Mouse (Mus musculus) layer of hippocampus, adult 11-12 months (tissue): Measurements from ENCODE around the gene Rpl11.
A peak's percentile ranks its signal among the peaks of the same experiment; 100 is the strongest.

Source experiments
- DNase-seq: peaks from one replicate; pipeline ENCODE4 v3.0.0; 2022; ENCODE audit warnings: low spot score

Gene Rpl11

DNA sequence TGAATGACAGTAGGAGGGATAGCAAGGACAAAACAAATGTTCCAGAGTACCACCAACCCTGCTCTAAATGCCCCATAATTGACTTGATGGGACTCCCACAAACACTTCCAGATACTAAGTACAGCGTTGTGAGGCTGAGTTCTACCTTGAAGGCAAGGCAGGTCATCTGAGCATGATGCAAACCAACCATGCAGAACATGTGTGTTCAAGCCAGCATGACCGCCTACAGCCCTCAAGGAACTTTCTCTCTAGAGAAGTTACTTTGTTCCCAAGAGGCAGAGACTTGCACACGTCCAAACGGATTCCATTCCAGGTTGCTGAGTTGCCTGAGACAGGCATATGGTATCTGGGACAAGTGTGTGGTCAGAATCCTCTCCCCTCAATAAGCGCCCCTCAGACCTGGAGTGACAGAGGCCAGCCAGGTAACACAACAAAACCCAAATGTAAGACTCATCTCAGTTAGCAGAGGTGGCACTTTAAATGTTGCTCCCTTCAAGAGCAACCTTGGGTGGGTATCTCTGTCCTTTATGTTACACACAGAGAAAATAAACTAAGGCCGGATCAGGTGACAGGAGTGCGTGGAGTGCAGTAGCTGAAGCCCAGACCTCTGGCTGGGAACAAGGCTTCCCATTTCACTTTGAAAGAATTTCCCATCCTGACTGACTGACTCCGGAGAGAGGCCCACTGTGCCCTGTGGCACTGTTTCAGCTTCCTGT, 25.7 kb downstream of the Rpl11 start:
- no peak for DNase-seq

DNA sequence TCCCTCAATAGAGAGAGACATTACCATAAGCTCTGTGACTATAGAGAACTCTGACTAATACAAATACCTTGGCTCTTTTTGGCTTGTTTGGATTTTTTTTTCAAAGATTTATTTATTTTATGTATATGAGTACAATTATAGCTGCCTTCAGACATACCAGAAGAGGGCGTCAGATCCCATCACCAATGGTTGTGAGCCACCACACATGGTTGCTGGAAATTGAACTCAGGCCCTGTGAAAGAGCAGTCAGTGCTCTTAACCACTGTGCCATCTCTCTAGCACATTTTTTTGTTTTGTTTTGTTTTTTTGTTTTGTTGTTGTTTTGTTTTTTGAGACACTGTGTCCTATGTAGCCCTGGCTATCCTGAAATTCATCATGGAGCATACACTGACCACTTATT, 27.9 kb downstream of the Rpl11 start:
- DNase-seq, result no peak

- DNase-seq, result no peak
These were observed 30.3 kb downstream of the Rpl11 start for GRCm38 (mm10) chr4:136022924-136023323.

DNA sequence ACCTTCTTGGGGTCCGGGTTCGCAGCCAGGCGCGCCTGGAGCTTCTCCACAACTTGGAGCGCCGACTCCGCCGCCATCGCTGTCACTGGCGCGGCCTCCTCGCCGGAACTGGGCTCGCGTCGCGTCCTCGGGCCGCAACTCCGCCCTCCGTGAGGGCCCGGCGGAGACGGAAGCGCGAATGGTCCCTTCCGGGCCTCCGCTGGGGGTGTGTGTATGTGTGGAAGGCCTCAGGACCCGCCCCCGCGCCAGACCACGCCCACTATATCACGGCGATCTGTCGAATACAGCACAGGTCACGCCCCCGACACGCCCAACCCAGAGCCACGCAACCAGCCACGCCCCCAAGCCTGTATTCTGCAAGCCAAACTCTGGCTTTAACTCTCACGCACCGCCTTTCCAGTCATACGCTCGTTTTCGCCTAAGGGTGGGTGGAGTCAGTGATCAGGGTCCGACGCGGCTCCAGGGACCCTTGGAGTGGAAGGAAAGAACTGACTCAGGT, 31.6 kb downstream of the Rpl11 start, which contains the start of gene Eloa:
Eloa (minus strand) TSS at position 215 of the 499 bp plus-strand sequence.
- peak; percentile 100 for DNase-seq

DNA sequence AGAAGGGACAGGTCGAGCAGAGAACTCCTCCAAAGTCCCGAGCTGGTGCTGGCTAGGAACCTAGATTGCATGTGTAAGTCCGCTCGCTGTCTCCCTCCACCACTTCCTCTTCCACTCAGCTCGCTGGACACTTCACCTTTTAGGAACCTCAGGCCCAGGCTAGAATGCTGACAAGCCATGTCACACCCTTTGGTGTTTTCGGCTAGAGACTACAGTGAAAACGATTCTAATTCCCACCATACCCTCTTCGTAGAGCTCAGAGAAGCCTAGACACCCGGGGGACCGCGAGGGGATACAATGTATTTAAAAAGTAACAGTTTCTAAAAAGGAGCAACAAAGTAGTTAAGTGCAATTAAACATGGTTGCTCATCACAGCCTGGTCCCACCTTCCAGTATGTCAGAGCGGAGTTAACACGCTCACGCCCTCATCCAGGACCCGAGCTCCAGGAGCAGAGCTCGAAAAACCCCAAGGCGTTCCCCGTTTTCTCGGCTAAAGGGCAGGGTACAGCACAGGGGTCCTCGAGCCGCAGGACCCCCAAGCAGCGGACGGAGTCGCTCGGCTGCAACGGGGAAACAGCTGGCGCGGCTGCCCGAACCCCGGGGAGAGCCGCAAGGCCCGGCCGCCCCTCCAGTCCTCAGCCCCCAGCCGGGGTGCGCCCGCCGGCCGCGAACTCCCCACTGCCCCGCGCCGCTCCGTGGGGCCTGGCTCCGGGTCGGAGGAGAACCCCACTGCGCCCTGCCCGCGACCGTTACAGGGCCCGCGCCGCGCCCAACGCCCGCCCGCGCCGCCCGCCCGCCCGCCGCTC, 32.3 kb downstream of the Rpl11 start:
- DNase-seq, result peak; percentile 21

- no peak for DNase-seq
These were observed 37.1 kb downstream of the Rpl11 start for GRCm38 (mm10) chr4:136016059-136016602.

DNA sequence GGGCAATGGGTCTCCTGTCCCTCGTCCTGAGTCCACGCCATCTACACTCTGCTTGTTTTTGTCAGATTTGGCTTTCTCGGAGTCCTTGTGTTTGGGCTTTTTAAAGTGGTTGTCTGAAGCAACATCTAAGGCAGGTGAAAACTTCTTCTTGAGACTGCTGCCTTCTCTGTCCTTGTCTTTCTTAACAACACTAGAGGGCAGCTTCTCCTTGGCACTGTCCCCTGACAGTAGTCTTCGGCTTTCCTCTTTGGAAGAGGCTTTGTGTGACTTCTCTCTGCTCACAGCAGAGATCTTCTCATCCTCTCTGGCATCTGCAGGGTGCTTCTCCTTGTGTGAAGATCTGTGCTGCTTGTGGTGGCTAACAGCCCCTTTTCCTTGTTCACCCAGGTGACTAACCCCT, 42.6 kb downstream of the Rpl11 start:
- DNase-seq, result no peak

DNA sequence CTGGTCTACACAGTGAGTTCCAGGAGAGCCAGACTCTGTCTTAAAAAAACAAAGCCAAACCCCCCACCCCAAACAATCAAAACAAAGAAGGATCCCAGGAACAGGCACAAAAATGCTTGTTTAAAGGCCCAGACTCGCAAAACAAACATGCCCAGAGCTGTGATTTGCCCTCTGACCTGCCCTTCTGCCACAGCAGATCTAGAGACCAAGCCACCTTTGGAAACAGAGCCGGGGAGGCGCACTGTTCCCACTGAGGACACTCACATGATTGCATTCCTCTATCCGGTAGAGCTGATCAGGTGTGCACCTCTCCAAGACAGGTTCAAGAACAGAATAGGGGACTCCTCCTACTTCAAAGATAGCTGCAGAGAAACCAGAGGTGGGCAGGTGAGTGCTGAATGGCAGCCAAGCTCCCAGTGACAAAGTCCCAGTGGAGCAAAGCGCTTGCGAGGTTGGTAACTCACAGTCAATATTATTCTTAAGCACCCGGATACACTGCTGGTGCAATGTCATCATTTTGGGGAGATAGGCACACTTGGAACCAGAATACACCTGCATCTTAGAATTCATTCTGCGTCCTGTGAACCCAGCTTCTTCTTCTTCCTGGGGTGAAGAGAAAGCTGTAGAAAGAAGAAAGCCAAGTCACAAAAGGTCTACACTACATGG, 44.3 kb downstream of the Rpl11 start:
- DNase-seq, result no peak

DNA sequence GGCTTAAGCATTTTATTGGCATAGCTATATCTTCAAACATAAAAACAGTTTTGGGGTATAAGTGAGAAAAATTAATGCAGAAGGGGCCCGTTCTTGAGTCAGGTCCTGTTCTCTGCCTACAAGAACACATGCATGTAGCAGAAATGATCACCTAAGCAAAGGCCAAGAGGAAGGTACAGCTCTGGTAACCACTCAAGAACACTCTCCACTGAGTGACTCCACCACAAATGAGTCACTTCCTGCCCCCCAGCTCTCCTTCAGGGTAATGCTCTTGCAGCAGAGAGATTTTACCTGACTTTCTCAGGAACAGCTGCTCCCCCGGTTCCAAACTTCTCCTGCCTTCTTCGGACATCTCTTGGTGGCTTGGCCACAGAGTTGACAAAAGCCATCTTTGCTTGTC, 46.4 kb downstream of the Rpl11 start:
- no peak for DNase-seq

- DNase-seq, result no peak
These were observed 48.3 kb downstream of the Rpl11 start for GRCm38 (mm10) chr4:136004921-136005320.

- no peak for DNase-seq
These were observed 49.0 kb downstream of the Rpl11 start for GRCm38 (mm10) chr4:136004107-136004675.

GRCm38 (mm10) chr4:135995118-135995517, 58.1 kb downstream of the Rpl11 start:
- DNase-seq, result no peak

GRCm38 (mm10) chr4:135993941-135994340, 59.3 kb downstream of the Rpl11 start:
- DNase-seq, result no peak

DNA sequence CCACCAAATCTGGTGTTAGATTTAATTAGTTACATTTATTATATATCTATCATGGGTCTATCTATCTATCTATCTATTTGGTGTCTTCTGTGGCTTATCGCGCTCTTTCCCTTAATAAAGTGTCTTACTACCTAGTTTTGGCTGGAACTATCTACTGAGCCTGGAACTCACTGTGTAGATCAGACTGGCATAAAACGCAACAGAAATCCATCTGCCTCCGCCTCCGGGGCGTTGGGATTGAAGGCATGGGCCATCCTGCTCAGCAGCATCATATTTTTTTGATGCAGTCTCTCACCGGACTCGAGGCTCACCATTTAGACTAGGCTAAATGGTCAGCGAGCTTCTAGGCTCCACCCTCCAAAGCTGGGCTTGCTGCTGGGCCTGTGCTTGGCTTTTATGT, 65.5 kb downstream of the Rpl11 start:
- DNase-seq, result no peak

DNA sequence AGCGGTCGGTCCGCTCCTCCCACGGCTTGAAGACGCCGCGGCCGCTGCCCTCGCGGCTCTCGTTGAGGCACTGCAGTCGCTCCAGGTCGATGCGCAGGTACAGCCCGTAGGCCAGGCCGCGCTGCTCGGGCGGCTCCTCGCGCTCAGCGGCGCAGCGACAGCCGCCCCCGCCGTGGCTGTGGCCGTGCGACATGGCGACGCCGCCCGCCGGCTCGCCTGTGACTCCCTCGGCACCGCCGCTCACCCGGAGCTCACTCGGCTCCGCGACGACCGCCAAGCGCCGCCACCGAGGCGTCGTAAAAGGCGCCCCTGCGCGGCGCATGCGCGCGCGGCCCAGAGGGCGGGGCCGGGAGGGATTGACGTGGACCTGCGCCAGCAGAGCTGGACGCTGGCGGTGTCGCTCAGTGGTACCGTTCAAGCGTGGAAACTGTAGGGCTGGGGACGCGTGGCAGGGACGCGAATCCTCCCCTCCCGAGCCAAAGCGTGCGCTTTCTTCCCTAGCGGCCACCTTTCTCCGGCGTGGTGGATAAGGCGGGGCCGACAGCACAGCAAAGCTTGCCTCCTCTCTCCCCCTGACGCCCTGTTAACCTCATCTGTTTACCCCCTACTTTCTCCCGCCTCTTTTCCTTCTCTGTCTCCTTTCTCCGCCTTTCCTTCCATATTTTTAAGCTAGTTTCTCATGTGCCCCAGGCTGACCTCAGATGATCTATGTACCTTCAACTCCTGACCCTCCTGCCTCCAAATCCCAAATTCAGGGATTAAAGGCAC, 66.1 kb downstream of the Rpl11 start, which contains the start of gene Pithd1:
Pithd1 (minus strand) TSS at position 322 of the 768 bp plus-strand sequence.
- peak; percentile 93 for DNase-seq

DNA sequence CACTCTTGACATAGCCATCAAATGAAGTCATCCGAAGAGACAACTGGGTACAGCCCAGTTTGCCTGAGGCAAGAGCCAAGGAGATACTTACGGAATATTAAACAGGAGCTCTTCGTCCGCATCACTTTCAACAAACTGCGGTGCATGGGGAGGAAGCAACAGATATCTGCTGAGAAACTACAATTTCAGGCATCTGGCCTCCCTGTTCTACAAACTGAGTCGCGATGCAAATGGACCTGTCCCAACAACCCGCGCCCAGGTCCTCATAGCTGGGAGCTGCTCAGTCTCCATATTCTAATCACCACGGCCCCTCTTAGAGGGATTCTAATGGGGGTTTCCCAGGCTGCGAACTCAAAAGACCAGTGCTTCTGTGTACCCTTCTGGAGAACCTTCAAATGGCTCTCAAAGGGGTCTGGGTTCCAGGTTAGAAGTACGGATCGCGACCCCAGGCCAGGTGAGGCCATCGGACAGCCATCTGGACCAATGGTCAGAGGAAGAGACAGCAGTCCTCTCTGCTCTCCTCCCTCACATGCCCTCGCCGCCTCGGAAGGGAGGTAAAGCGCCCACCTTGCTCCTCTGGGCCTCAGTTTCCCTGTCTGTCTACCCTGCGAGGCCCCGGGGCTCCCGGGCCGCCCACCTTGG, 66.8 kb downstream of the Rpl11 start:
- no peak for DNase-seq

DNA sequence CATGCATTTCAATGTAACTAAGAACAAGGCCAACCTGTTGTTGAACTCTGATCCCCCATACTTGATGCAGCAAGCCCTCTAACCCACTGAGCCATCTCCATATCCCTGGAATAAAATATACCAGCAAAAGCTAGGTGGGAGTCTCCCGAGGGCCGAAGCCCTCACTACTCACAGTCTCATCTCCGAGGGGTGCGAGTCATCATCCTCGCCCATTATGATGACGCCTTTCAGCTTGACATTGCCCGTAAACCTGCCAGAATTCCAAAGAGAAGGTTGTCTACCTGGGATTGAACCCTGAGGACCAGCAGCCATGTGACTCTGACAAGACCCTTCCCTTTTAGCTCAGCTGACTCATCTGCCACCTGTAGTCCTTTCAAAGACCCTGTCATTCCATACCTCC, 67.5 kb downstream of the Rpl11 start:
- DNase-seq, result no peak

- no peak for DNase-seq
These were observed 68.0 kb downstream of the Rpl11 start for GRCm38 (mm10) chr4:135985193-135985592.

- no peak for DNase-seq
These were observed 68.7 kb downstream of the Rpl11 start for GRCm38 (mm10) chr4:135984556-135984955.

- DNase-seq, result peak; percentile 84
These were observed 71.6 kb downstream of the Rpl11 start for GRCm38 (mm10) chr4:135981524-135982063.
